Mouse (Mus musculus) urinary bladder, adult 2 months (tissue): ENCODE results near the gene Slc23a2. TPM values are rescaled to one million over a fixed set of nuclear protein-coding genes. Genes with fewer than 3 reads are reported as not detected.

ENCODE experiments used
- DNase-seq: peaks from one replicate; pipeline ENCODE4 v3.0.0; 2022; ENCODE audit warnings: low spot score
- polyA plus RNA-seq: library from polyadenylated mRNA; depleted of rRNA; stranded (reverse); fragments of >200 nt; gene quantifications from 2 replicates; pipeline ENCODE4 v1.2.3, GENCODE M21; 2012; rRNA removed

The Slc23a2 gene
- 36.2 and 36.3 TPM in 2 replicates for polyA plus RNA-seq

GRCm38 (mm10) chr2:132144971-132145691, at the start of gene Slc23a2:
Gene Slc23a2, minus strand, starts transcription at chr2:132145108.
- DNase-seq = peak; percentile 37

GRCm38 (mm10) chr2:132190602-132191161, 45.8 kb upstream of the Slc23a2 start:
- DNase-seq = no peak

- no peak for DNase-seq
These were observed 39.0 kb upstream of the Slc23a2 start for GRCm38 (mm10) chr2:132183874-132184273.

GRCm38 (mm10) chr2:132180463-132181205, 35.7 kb upstream of the Slc23a2 start:
- no peak for DNase-seq

- DNase-seq = no peak
These were observed 34.5 kb upstream of the Slc23a2 start for GRCm38 (mm10) chr2:132179371-132179770.

GRCm38 (mm10) chr2:132177406-132177805, 32.5 kb upstream of the Slc23a2 start:
- no peak for DNase-seq

- no peak for DNase-seq
These were observed 31.5 kb upstream of the Slc23a2 start for GRCm38 (mm10) chr2:132176289-132176848.

- DNase-seq = no peak
These were observed 29.1 kb upstream of the Slc23a2 start for GRCm38 (mm10) chr2:132174048-132174447.

- DNase-seq = no peak
These were observed 27.0 kb upstream of the Slc23a2 start for GRCm38 (mm10) chr2:132171939-132172338.

GRCm38 (mm10) chr2:132169150-132169549, 24.2 kb upstream of the Slc23a2 start:
- no peak for DNase-seq

- DNase-seq = no peak
These were observed 18.7 kb upstream of the Slc23a2 start for GRCm38 (mm10) chr2:132163626-132164025.

GRCm38 (mm10) chr2:132157482-132157881, 12.6 kb upstream of the Slc23a2 start:
- no peak for DNase-seq

- DNase-seq = no peak
These were observed 7.8 kb upstream of the Slc23a2 start for GRCm38 (mm10) chr2:132152670-132153069.

GRCm38 (mm10) chr2:132151592-132151991, 6.7 kb upstream of the Slc23a2 start:
- no peak for DNase-seq

GRCm38 (mm10) chr2:132150926-132151325, 6.0 kb upstream of the Slc23a2 start:
- DNase-seq = no peak

- no peak for DNase-seq
These were observed 1.6 kb upstream of the Slc23a2 start for GRCm38 (mm10) chr2:132146502-132146901.

- DNase-seq = peak; percentile 27
These were observed 673 bp downstream of the Slc23a2 start for GRCm38 (mm10) chr2:132143943-132144927.

GRCm38 (mm10) chr2:132142606-132143005, 2.3 kb downstream of the Slc23a2 start:
- no peak for DNase-seq

GRCm38 (mm10) chr2:132140536-132140935, 4.4 kb downstream of the Slc23a2 start:
- DNase-seq = no peak

GRCm38 (mm10) chr2:132139099-132139498, 5.8 kb downstream of the Slc23a2 start:
- no peak for DNase-seq
